Mouse (Mus musculus): Measurements from ENCODE around the gene Aqp11. TPM values are rescaled to one million over a fixed set of nuclear protein-coding genes. Genes with fewer than 3 reads are reported as not detected.

Aqp11 gene
- polyA plus RNA-seq, 1 experiment = 3.3 TPM

GRCm38 (mm10) chr7:97764591-97764990, 26.5 kb upstream of the Aqp11 start:
- H3K4me1 ChIP-seq (ENCODE audit: control insufficient read depth, insufficient read depth, insufficient read length, low read length) = no peaks in the 10 kb centered on the region

GRCm38 (mm10) chr7:97756967-97757881, 19.1 kb upstream of the Aqp11 start:
- Histone ChIP-seq H3K27ac (replicated peaks; ENCODE audit: low read depth, low read length) (no peak overlapping the region), H3K4me3 (ENCODE audit: insufficient read depth, low read depth, low read length) (no peak overlapping the region), H3K4me1 (ENCODE audit: control insufficient read depth, insufficient read depth, insufficient read length, low read length) (no peaks in the 10 kb centered on the region)

More at GRCm38 (mm10) chr7:97764591-97764990, 26.5 kb upstream of the Aqp11 start:
- Histone ChIP-seq H3K27ac (replicated peaks; ENCODE audit: low read depth, low read length) (no peak overlapping the region), H3K4me3 (ENCODE audit: insufficient read depth, low read depth, low read length) (no peak overlapping the region)

- Histone ChIP-seq H3K4me3 (ENCODE audit: insufficient read depth, low read depth, low read length) (peak overlapping the region; percentile 64), H3K27ac (replicated peaks; ENCODE audit: low read depth, low read length) (peak overlapping the region; percentile 90), H3K4me1 (ENCODE audit: control insufficient read depth, insufficient read depth, insufficient read length, low read length) (no peaks in the 10 kb centered on the region)
These were observed 11.4 kb upstream of the Aqp11 start for GRCm38 (mm10) chr7:97749207-97750190.

GRCm38 (mm10) chr7:97748527-97749206, 10.6 kb upstream of the Aqp11 start:
- Histone ChIP-seq H3K4me1 (ENCODE audit: control insufficient read depth, insufficient read depth, insufficient read length, low read length) (no peaks in the 10 kb centered on the region), H3K4me3 (ENCODE audit: insufficient read depth, low read depth, low read length) (peak overlapping the region; percentile 64), H3K27ac (replicated peaks; ENCODE audit: low read depth, low read length) (peak overlapping the region; percentile 90)

GRCm38 (mm10) chr7:97747787-97748497, 9.9 kb upstream of the Aqp11 start:
- H3K4me3 ChIP-seq (ENCODE audit: insufficient read depth, low read depth, low read length) = peak overlapping the region; percentile 58
- H3K4me1 ChIP-seq (ENCODE audit: control insufficient read depth, insufficient read depth, insufficient read length, low read length) = no peaks in the 10 kb centered on the region
- H3K27ac ChIP-seq (replicated peaks; ENCODE audit: low read depth, low read length) = peak overlapping the region; percentile 85

- no peak overlapping the region for H3K27ac ChIP-seq (replicated peaks; ENCODE audit: low read depth, low read length)
- no peak overlapping the region for H3K4me3 ChIP-seq (ENCODE audit: insufficient read depth, low read depth, low read length)
- H3K4me1 ChIP-seq (ENCODE audit: control insufficient read depth, insufficient read depth, insufficient read length, low read length) = no peaks in the 10 kb centered on the region
These were observed 9.2 kb upstream of the Aqp11 start for GRCm38 (mm10) chr7:97747176-97747707.

- Histone ChIP-seq H3K4me3 (ENCODE audit: insufficient read depth, low read depth, low read length) (no peak overlapping the region), H3K4me1 (ENCODE audit: control insufficient read depth, insufficient read depth, insufficient read length, low read length) (peaks cover 4% of the 10 kb centered on the region; the same call in 1 of the 2 replicates), H3K27ac (replicated peaks; ENCODE audit: low read depth, low read length) (no peak overlapping the region)
These were observed 7.2 kb upstream of the Aqp11 start for GRCm38 (mm10) chr7:97745299-97745698.

- Histone ChIP-seq H3K4me1 (ENCODE audit: control insufficient read depth, insufficient read depth, insufficient read length, low read length) (peaks cover 8% of the 10 kb centered on the region), H3K4me3 (ENCODE audit: insufficient read depth, low read depth, low read length) (no peak overlapping the region), H3K27ac (replicated peaks; ENCODE audit: low read depth, low read length) (no peak overlapping the region)
These were observed 3.7 kb upstream of the Aqp11 start for GRCm38 (mm10) chr7:97741756-97742291.

- Histone ChIP-seq H3K4me3 (ENCODE audit: insufficient read depth, low read depth, low read length) (no peak overlapping the region), H3K27ac (replicated peaks; ENCODE audit: low read depth, low read length) (0 out of 2 replicates have a peak overlapping the region, but pooled peaks have one; percentile 2), H3K4me1 (ENCODE audit: control insufficient read depth, insufficient read depth, insufficient read length, low read length) (peaks cover 9% of the 10 kb centered on the region)
These were observed 2.9 kb upstream of the Aqp11 start for GRCm38 (mm10) chr7:97740948-97741347.

- Histone ChIP-seq H3K4me1 (ENCODE audit: control insufficient read depth, insufficient read depth, insufficient read length, low read length) (peaks cover 11% of the 10 kb centered on the region), H3K27ac (replicated peaks; ENCODE audit: low read depth, low read length) (no peak overlapping the region), H3K4me3 (ENCODE audit: insufficient read depth, low read depth, low read length) (peak overlapping the region; percentile 87)
These were observed 842 bp downstream of the Aqp11 start for GRCm38 (mm10) chr7:97737256-97737637.

GRCm38 (mm10) chr7:97735886-97736420, 2.1 kb downstream of the Aqp11 start:
- Histone ChIP-seq H3K4me3 (ENCODE audit: insufficient read depth, low read depth, low read length) (no peak overlapping the region), H3K4me1 (ENCODE audit: control insufficient read depth, insufficient read depth, insufficient read length, low read length) (peaks cover 9% of the 10 kb centered on the region), H3K27ac (replicated peaks; ENCODE audit: low read depth, low read length) (no peak overlapping the region)

GRCm38 (mm10) chr7:97735021-97735420, 3.1 kb downstream of the Aqp11 start:
- Histone ChIP-seq H3K4me1 (ENCODE audit: control insufficient read depth, insufficient read depth, insufficient read length, low read length) (peaks cover 13% of the 10 kb centered on the region; the same call in 1 of the 2 replicates), H3K27ac (replicated peaks; ENCODE audit: low read depth, low read length) (no peak overlapping the region), H3K4me3 (ENCODE audit: insufficient read depth, low read depth, low read length) (no peak overlapping the region)

- Histone ChIP-seq H3K4me3 (ENCODE audit: insufficient read depth, low read depth, low read length) (no peak overlapping the region), H3K4me1 (ENCODE audit: control insufficient read depth, insufficient read depth, insufficient read length, low read length) (peaks cover 13% of the 10 kb centered on the region; the same call in 1 of the 2 replicates), H3K27ac (replicated peaks; ENCODE audit: low read depth, low read length) (no peak overlapping the region)
These were observed 4.5 kb downstream of the Aqp11 start for GRCm38 (mm10) chr7:97733606-97734005.
